Mouse (Mus musculus): ENCODE data around the gene Slc22a23. TPM values are rescaled to one million over a fixed set of nuclear protein-coding genes. Genes with fewer than 3 reads are reported as not detected.

The Slc22a23 gene
- polyA plus RNA-seq, 1 experiment from 2014 or later: 16.5 TPM

GRCm38 (mm10) chr13:34162491-34163303, 182.3 kb downstream of the Slc22a23 start, which contains the start of gene Psmg4:
Gene Psmg4, plus strand, starts transcription at chr13:34162964.
- peaks cover 9% of the 10 kb centered on the region for H3K36me3 ChIP-seq
- no peaks in the 10 kb centered on the region for H3K27me3 ChIP-seq
- H3K9ac ChIP-seq: peak within 1 kb of the TSS; percentile 48
- H3K4me3 ChIP-seq: peak within 1 kb of the TSS; percentile 69
- 3% methylated on average over 44 of the region's 44 CpGs for WGBS
- peak within 1 kb of the TSS; percentile 89 for H3K27ac ChIP-seq (replicated peaks)
- peak within 1 kb of the TSS; percentile 82 for H3K4me2 ChIP-seq
- H3K4me1 ChIP-seq (replicated peaks): peaks cover 19% of the 10 kb centered on the region
- no peaks in the 10 kb centered on the region for H3K9me3 ChIP-seq
- peak; percentile 96 for ATAC-seq (ENCODE audit: low FRiP score, low read depth)

GRCm38 (mm10) chr13:34159926-34160325, 185.1 kb downstream of the Slc22a23 start:
- Histone ChIP-seq H3K36me3 (no peaks in the 10 kb centered on the region), H3K9me3 (no peaks in the 10 kb centered on the region), H3K9ac (no peak overlapping the region), H3K27me3 (no peaks in the 10 kb centered on the region), H3K4me2 (no peak overlapping the region), H3K4me1 (replicated peaks) (peaks cover 26% of the 10 kb centered on the region), H3K27ac (replicated peaks) (no peak overlapping the region), H3K4me3 (no peak overlapping the region)
- WGBS: 100% methylated on average over 1 of the region's 1 CpGs
- no peak for ATAC-seq (ENCODE audit: low FRiP score, low read depth)

GRCm38 (mm10) chr13:34157596-34158157, 187.3 kb downstream of the Slc22a23 start:
- Histone ChIP-seq H3K4me3 (no peak overlapping the region), H3K9me3 (no peaks in the 10 kb centered on the region), H3K4me2 (no peak overlapping the region), H3K9ac (no peak overlapping the region), H3K36me3 (no peaks in the 10 kb centered on the region), H3K27me3 (no peaks in the 10 kb centered on the region), H3K4me1 (replicated peaks) (peaks cover 30% of the 10 kb centered on the region), H3K27ac (replicated peaks) (no peak overlapping the region)
- WGBS: 89% methylated on average over 3 of the region's 3 CpGs
- no peak for ATAC-seq (ENCODE audit: low FRiP score, low read depth)

DNA sequence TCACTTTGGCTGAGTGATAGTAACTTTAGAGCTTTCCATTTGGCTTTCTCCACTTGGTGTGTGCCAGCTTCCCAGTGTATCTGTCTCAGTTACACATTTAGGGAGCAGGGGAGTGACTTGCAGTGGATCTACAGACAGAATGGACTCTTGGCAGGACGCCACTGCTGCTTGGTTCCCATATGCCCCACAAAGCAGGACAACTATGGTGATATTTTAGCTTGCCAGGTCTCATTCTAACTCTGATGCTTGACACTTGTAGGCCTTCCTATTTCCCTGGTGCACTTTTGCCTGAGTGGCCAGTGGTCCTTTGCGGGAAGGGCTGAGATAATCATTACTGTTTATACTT, 188.2 kb downstream of the Slc22a23 start:
- 67% methylated on average over 2 of the region's 2 CpGs for WGBS
- Histone ChIP-seq H3K9me3 (no peaks in the 10 kb centered on the region), H3K4me2 (no peak overlapping the region), H3K27ac (replicated peaks) (peak overlapping the region; percentile 67), H3K4me3 (no peak overlapping the region), H3K4me1 (replicated peaks) (peaks cover 22% of the 10 kb centered on the region), H3K36me3 (no peaks in the 10 kb centered on the region), H3K9ac (no peak overlapping the region), H3K27me3 (no peaks in the 10 kb centered on the region)
- no peak for ATAC-seq (ENCODE audit: low FRiP score, low read depth)

- Histone ChIP-seq H3K9me3 (no peaks in the 10 kb centered on the region), H3K4me2 (no peak overlapping the region), H3K4me3 (no peak overlapping the region), H3K4me1 (replicated peaks) (peaks cover 21% of the 10 kb centered on the region), H3K27me3 (no peaks in the 10 kb centered on the region), H3K9ac (no peak overlapping the region), H3K36me3 (no peaks in the 10 kb centered on the region), H3K27ac (replicated peaks) (peak overlapping the region; percentile 67)
- ATAC-seq (ENCODE audit: low FRiP score, low read depth): no peak
- 58% methylated on average over 8 of the region's 8 CpGs for WGBS
These were observed 188.7 kb downstream of the Slc22a23 start for GRCm38 (mm10) chr13:34156133-34156839.

- peak overlapping the region; percentile 49 for H3K4me2 ChIP-seq
- 28% methylated on average over 3 of the region's 3 CpGs for WGBS
- H3K4me1 ChIP-seq (replicated peaks): peaks cover 32% of the 10 kb centered on the region
- no peaks in the 10 kb centered on the region for H3K9me3 ChIP-seq
- ATAC-seq (ENCODE audit: low FRiP score, low read depth): no peak
- H3K27me3 ChIP-seq: no peaks in the 10 kb centered on the region
- H3K36me3 ChIP-seq: no peaks in the 10 kb centered on the region
- peak overlapping the region; percentile 21; the same call in 1 of the 2 replicates for H3K9ac ChIP-seq
- H3K4me3 ChIP-seq: peak overlapping the region; percentile 25
- H3K27ac ChIP-seq (replicated peaks): peak overlapping the region; percentile 83
These were observed 190.1 kb downstream of the Slc22a23 start for GRCm38 (mm10) chr13:34154931-34155272.

- Histone ChIP-seq H3K36me3 (no peaks in the 10 kb centered on the region), H3K4me2 (peak overlapping the region; percentile 49), H3K9ac (peak overlapping the region; percentile 21; the same call in 1 of the 2 replicates), H3K4me1 (replicated peaks) (peaks cover 37% of the 10 kb centered on the region), H3K27ac (replicated peaks) (peak overlapping the region; percentile 83), H3K27me3 (no peaks in the 10 kb centered on the region), H3K9me3 (no peaks in the 10 kb centered on the region), H3K4me3 (peak overlapping the region; percentile 25)
- peak; percentile 27; the same call in 1 of the 2 replicates for ATAC-seq (ENCODE audit: low FRiP score, low read depth)
- 39% methylated on average over 13 of the region's 13 CpGs for WGBS
These were observed 190.6 kb downstream of the Slc22a23 start for GRCm38 (mm10) chr13:34154217-34154930.

GRCm38 (mm10) chr13:34153254-34154011, 191.5 kb downstream of the Slc22a23 start:
- Histone ChIP-seq H3K27me3 (no peaks in the 10 kb centered on the region), H3K4me1 (replicated peaks) (peaks cover 39% of the 10 kb centered on the region), H3K36me3 (no peaks in the 10 kb centered on the region), H3K9ac (no peak overlapping the region), H3K9me3 (no peaks in the 10 kb centered on the region), H3K27ac (replicated peaks) (peak overlapping the region; percentile 83), H3K4me2 (peak overlapping the region; percentile 49; the same call in 1 of the 2 replicates), H3K4me3 (no peak overlapping the region)
- no peak for ATAC-seq (ENCODE audit: low FRiP score, low read depth)
- 58% methylated on average over 4 of the region's 5 CpGs for WGBS

- no peaks in the 10 kb centered on the region for H3K36me3 ChIP-seq
- no peak overlapping the region for H3K9ac ChIP-seq
- H3K9me3 ChIP-seq: no peaks in the 10 kb centered on the region
- H3K27ac ChIP-seq (replicated peaks): no peak overlapping the region
- H3K27me3 ChIP-seq: no peaks in the 10 kb centered on the region
- 77% methylated on average over 7 of the region's 7 CpGs for WGBS
- no peak overlapping the region for H3K4me2 ChIP-seq
- ATAC-seq (ENCODE audit: low FRiP score, low read depth): no peak
- no peak overlapping the region for H3K4me3 ChIP-seq
- H3K4me1 ChIP-seq (replicated peaks): peaks cover 46% of the 10 kb centered on the region
These were observed 192.3 kb downstream of the Slc22a23 start for GRCm38 (mm10) chr13:34152695-34153094.

DNA sequence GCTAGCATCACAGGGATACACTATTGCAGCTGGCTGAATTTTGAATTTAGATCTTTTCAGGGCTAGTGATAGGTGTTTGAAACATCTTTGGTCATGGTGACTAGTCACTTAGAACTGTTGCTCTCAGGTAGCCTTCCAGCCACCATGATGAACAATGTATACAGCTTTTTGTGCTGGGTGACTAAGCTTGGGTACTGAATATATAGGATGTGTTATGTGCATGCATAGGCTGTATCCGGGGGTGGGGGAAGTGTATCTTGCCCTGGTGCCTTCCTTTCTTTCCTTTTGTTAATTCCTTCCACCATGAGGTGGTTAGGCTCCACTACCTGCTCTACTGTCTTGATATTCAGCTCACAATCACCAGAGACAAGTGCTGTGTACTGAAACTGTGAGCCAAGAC, 193.6 kb downstream of the Slc22a23 start:
- Histone ChIP-seq H3K4me1 (replicated peaks) (peaks cover 49% of the 10 kb centered on the region), H3K4me2 (no peak overlapping the region), H3K9me3 (no peaks in the 10 kb centered on the region), H3K4me3 (no peak overlapping the region), H3K9ac (no peak overlapping the region), H3K36me3 (no peaks in the 10 kb centered on the region), H3K27ac (replicated peaks) (peak overlapping the region; percentile 98; the same call in 1 of the 2 replicates), H3K27me3 (no peaks in the 10 kb centered on the region)
- no peak for ATAC-seq (ENCODE audit: low FRiP score, low read depth)
- 95% methylated on average over 1 of the region's 1 CpGs for whole genome bisulfite sequencing
